Mouse (Mus musculus) lung, postnatal 14 days (tissue): ENCODE measurements around the gene Zic1.

Source experiments
- DNase-seq: peaks from one replicate; pipeline ENCODE4 v3.0.0; 2021

The Zic1 gene

GRCm38 (mm10) chr9:91365664-91366063 lies at the start of gene Zic1:
TSS of gene Zic1 (minus strand) at chr9:91365810.
- no peak for DNase-seq

- no peak for DNase-seq
These were observed 48.5 kb upstream of the Zic1 start for GRCm38 (mm10) chr9:91414007-91414661.

- no peak for DNase-seq
These were observed 44.2 kb upstream of the Zic1 start for GRCm38 (mm10) chr9:91409771-91410170.

- no peak for DNase-seq
These were observed 40.7 kb upstream of the Zic1 start for GRCm38 (mm10) chr9:91406258-91406763.

GRCm38 (mm10) chr9:91405753-91406178 lies 40.2 kb upstream of the Zic1 start:
- no peak for DNase-seq

GRCm38 (mm10) chr9:91404905-91405752 lies 39.5 kb upstream of the Zic1 start:
- DNase-seq: no peak

- DNase-seq: no peak
These were observed 38.6 kb upstream of the Zic1 start for GRCm38 (mm10) chr9:91404229-91404628.

GRCm38 (mm10) chr9:91401471-91401870 lies 35.9 kb upstream of the Zic1 start:
- no peak for DNase-seq

- DNase-seq: no peak
These were observed 35.0 kb upstream of the Zic1 start for GRCm38 (mm10) chr9:91400482-91401093.

GRCm38 (mm10) chr9:91399976-91400375 lies 34.4 kb upstream of the Zic1 start:
- no peak for DNase-seq

GRCm38 (mm10) chr9:91395066-91395772 lies 29.6 kb upstream of the Zic1 start:
- no peak for DNase-seq

- DNase-seq: no peak
These were observed 28.6 kb upstream of the Zic1 start for GRCm38 (mm10) chr9:91394211-91394646.

GRCm38 (mm10) chr9:91393376-91394068 lies 27.9 kb upstream of the Zic1 start:
- no peak for DNase-seq

- no peak for DNase-seq
These were observed 22.6 kb upstream of the Zic1 start for GRCm38 (mm10) chr9:91388173-91388572.

- no peak for DNase-seq
These were observed 22.1 kb upstream of the Zic1 start for GRCm38 (mm10) chr9:91387740-91388080.

- DNase-seq: no peak
These were observed 21.5 kb upstream of the Zic1 start for GRCm38 (mm10) chr9:91386891-91387739.

GRCm38 (mm10) chr9:91386502-91386890 lies 20.9 kb upstream of the Zic1 start:
- no peak for DNase-seq

GRCm38 (mm10) chr9:91385561-91386430 lies 20.2 kb upstream of the Zic1 start:
- no peak for DNase-seq

GRCm38 (mm10) chr9:91384693-91385560 lies 19.3 kb upstream of the Zic1 start:
- DNase-seq: no peak
